Mouse (Mus musculus) forebrain, embryonic 16.5 days (tissue): Measurements from ENCODE around the gene BC028528. TPM values are rescaled to one million over a fixed set of nuclear protein-coding genes. Genes with fewer than 3 reads are reported as not detected.

ENCODE experiments used
- ATAC-seq: fragments of 200-750 bp; cut with Nextera tagmentation; 2 replicates; pipeline ENCODE4 v1.8.0; 2017; ENCODE audit warnings: mild to moderate bottlenecking, moderate library complexity
- H3K27ac ChIP-seq: fragments of 300-500 bp; sonication (generic); 2 replicates; pipeline ENCODE4 v1.5.1; 2014; ENCODE audit warnings: low read length, control low read depth
- H3K27me3 ChIP-seq: fragments of 300-500 bp; sonication (generic); replicated peaks from 2 replicates; pipeline ENCODE4 v1.6.1; 2014; ENCODE audit warnings: low read length; ENCODE audit not compliant: control insufficient read depth, insufficient read depth
- H3K36me3 ChIP-seq: fragments of 300-500 bp; sonication (generic); 2 replicates; pipeline ENCODE4 v1.6.1; 2014; ENCODE audit not compliant: control insufficient read depth, insufficient read depth
- H3K4me1 ChIP-seq: fragments of 300-500 bp; sonication (generic); replicated peaks from 2 replicates; pipeline ENCODE4 v1.6.1; 2014; ENCODE audit warnings: low read length; ENCODE audit not compliant: control insufficient read depth, insufficient read depth
- H3K4me2 ChIP-seq: fragments of 300-500 bp; sonication (generic); 2 replicates; pipeline ENCODE4 v1.6.1; 2014; ENCODE audit warnings: mild to moderate bottlenecking, low read length, control low read depth
- H3K4me3 ChIP-seq: fragments of 300-500 bp; sonication (generic); replicated peaks from 2 replicates; pipeline ENCODE4 v1.5.1; 2014; ENCODE audit warnings: mild to moderate bottlenecking, low read length, control low read depth
- H3K9ac ChIP-seq: fragments of 300-500 bp; sonication (generic); replicated peaks from 2 replicates; pipeline ENCODE4 v1.6.1; 2014; ENCODE audit warnings: low read depth, low read length, control low read depth
- H3K9me3 ChIP-seq: fragments of 300-500 bp; sonication (generic); 2 replicates; pipeline ENCODE4 v1.6.1; 2016; ENCODE audit warnings: low read length; ENCODE audit not compliant: control insufficient read depth
- WGBS: fragments of 180-500 bp; shearing (Covaris S2); extraction: QIAGEN DNeasy Blood & Tissue Kit; methylation state at CpG from one replicate; pipeline ENCODE4 v1.1.7; 2014; 5-methylcytosine and 5-hydroxymethylcytosine counted together
- polyA plus RNA-seq: library from polyadenylated mRNA; unstranded; fragments of >200 nt; fragmentation: Nextera tagmentation; extraction: Ambion mirVana; gene quantifications from 2 replicates; pipeline ENCODE4 v1.2.1, GENCODE M21; 2015

BC028528 gene
- polyA plus RNA-seq, 1 experiment from 2014 or later, result 13.8 TPM

- H3K27me3 ChIP-seq, result no peaks in the 10 kb centered on the region
- no peaks in the 10 kb centered on the region for H3K36me3 ChIP-seq
- H3K9ac ChIP-seq, result no peak overlapping the region
- H3K27ac ChIP-seq, result no peak overlapping the region
- no peak overlapping the region for H3K4me2 ChIP-seq
- 39% methylated on average over 4 of the region's 4 CpGs for WGBS
- H3K4me1 ChIP-seq, result peaks cover 31% of the 10 kb centered on the region
- no peaks in the 10 kb centered on the region for H3K9me3 ChIP-seq
- no peak overlapping the region for H3K4me3 ChIP-seq
- no peak for ATAC-seq
These were observed 15.8 kb upstream of the BC028528 start for GRCm38 (mm10) chr3:95907613-95908012.

- Histone ChIP-seq H3K4me3 (peak overlapping the region; percentile 14; the same call in 1 of the 2 replicates), H3K9ac (no peak overlapping the region), H3K4me2 (peak overlapping the region; percentile 73), H3K4me1 (peaks cover 31% of the 10 kb centered on the region), H3K9me3 (no peaks in the 10 kb centered on the region), H3K27me3 (no peaks in the 10 kb centered on the region), H3K27ac (no peak overlapping the region), H3K36me3 (no peaks in the 10 kb centered on the region)
- no peak for ATAC-seq
- WGBS, result under 1% methylated on average over 12 of the region's 12 CpGs
These were observed 15.1 kb upstream of the BC028528 start for GRCm38 (mm10) chr3:95906860-95907259.

- Histone ChIP-seq H3K36me3 (no peaks in the 10 kb centered on the region), H3K9ac (peak overlapping the region; percentile 58; the same call in 1 of the 2 replicates), H3K4me3 (peak overlapping the region; percentile 40; the same call in 1 of the 2 replicates), H3K27me3 (no peaks in the 10 kb centered on the region), H3K4me2 (peak overlapping the region; percentile 73), H3K9me3 (no peaks in the 10 kb centered on the region), H3K4me1 (peaks cover 31% of the 10 kb centered on the region), H3K27ac (no peak overlapping the region)
- no peak for ATAC-seq
- WGBS, result 0% methylated on average over 12 of the region's 12 CpGs
These were observed 14.2 kb upstream of the BC028528 start for GRCm38 (mm10) chr3:95905940-95906492.

GRCm38 (mm10) chr3:95905146-95905939 lies 13.5 kb upstream of the BC028528 start:
- H3K27me3 ChIP-seq, result no peaks in the 10 kb centered on the region
- peak overlapping the region; percentile 40 for H3K4me3 ChIP-seq
- ATAC-seq, result peak; percentile 48
- under 1% methylated on average over 18 of the region's 18 CpGs for WGBS
- H3K36me3 ChIP-seq, result no peaks in the 10 kb centered on the region
- peak overlapping the region; percentile 73 for H3K4me2 ChIP-seq
- H3K4me1 ChIP-seq, result peaks cover 31% of the 10 kb centered on the region
- peak overlapping the region; percentile 58 for H3K9ac ChIP-seq
- no peak overlapping the region for H3K27ac ChIP-seq
- H3K9me3 ChIP-seq, result no peaks in the 10 kb centered on the region

GRCm38 (mm10) chr3:95904568-95904967 lies 12.8 kb upstream of the BC028528 start, which contains the start of gene Car14:
Gene Car14 (minus strand): TSS chr3:95904691.
- Histone ChIP-seq H3K4me2 (peak within 1 kb of the TSS; percentile 73), H3K9me3 (no peaks in the 10 kb centered on the region), H3K4me1 (peaks cover 31% of the 10 kb centered on the region), H3K36me3 (no peaks in the 10 kb centered on the region), H3K27me3 (no peaks in the 10 kb centered on the region), H3K27ac (no peak within 1 kb of the TSS), H3K4me3 (peak within 1 kb of the TSS; percentile 40), H3K9ac (peak within 1 kb of the TSS; percentile 58)
- 0 out of 2 replicates have a peak, but pooled peaks have one; percentile 11 for ATAC-seq
- 2% methylated on average over 15 of the region's 15 CpGs for WGBS

GRCm38 (mm10) chr3:95903753-95904502 lies 12.1 kb upstream of the BC028528 start:
- Histone ChIP-seq H3K27ac (no peak overlapping the region), H3K9me3 (no peaks in the 10 kb centered on the region), H3K4me3 (peak overlapping the region; percentile 40), H3K4me2 (peak overlapping the region; percentile 73), H3K27me3 (no peaks in the 10 kb centered on the region), H3K4me1 (peaks cover 31% of the 10 kb centered on the region), H3K9ac (no peak overlapping the region; the same call in 1 of the 2 replicates), H3K36me3 (no peaks in the 10 kb centered on the region)
- WGBS, result 3% methylated on average over 15 of the region's 15 CpGs
- no peak for ATAC-seq

- Histone ChIP-seq H3K4me2 (no peak overlapping the region), H3K4me3 (no peak overlapping the region), H3K36me3 (no peaks in the 10 kb centered on the region), H3K9me3 (no peaks in the 10 kb centered on the region), H3K27ac (no peak overlapping the region), H3K9ac (no peak overlapping the region), H3K27me3 (no peaks in the 10 kb centered on the region), H3K4me1 (peaks cover 31% of the 10 kb centered on the region)
- no peak for ATAC-seq
- 20% methylated on average over 5 of the region's 6 CpGs for WGBS
These were observed 10.8 kb upstream of the BC028528 start for GRCm38 (mm10) chr3:95902643-95903042.

GRCm38 (mm10) chr3:95902373-95902625 lies 10.5 kb upstream of the BC028528 start:
- Histone ChIP-seq H3K27me3 (no peaks in the 10 kb centered on the region), H3K4me2 (no peak overlapping the region), H3K27ac (no peak overlapping the region), H3K9me3 (no peaks in the 10 kb centered on the region), H3K9ac (no peak overlapping the region), H3K4me3 (no peak overlapping the region), H3K36me3 (no peaks in the 10 kb centered on the region), H3K4me1 (peaks cover 31% of the 10 kb centered on the region)
- ATAC-seq, result no peak

GRCm38 (mm10) chr3:95901616-95902372 lies 10.0 kb upstream of the BC028528 start:
- ATAC-seq, result no peak
- Histone ChIP-seq H3K27me3 (no peaks in the 10 kb centered on the region), H3K4me1 (peaks cover 29% of the 10 kb centered on the region), H3K9ac (no peak overlapping the region), H3K4me2 (no peak overlapping the region), H3K9me3 (no peaks in the 10 kb centered on the region), H3K27ac (no peak overlapping the region), H3K36me3 (no peaks in the 10 kb centered on the region), H3K4me3 (no peak overlapping the region)
- 66% methylated on average over 9 of the region's 9 CpGs for WGBS
